Comparison of ENCODE assay signal across 12 mouse cellular contexts in genomic region chr17:11988110-11988837, GRCm38 (mm10).
A peak's percentile ranks its signal among the peaks of the same experiment; 100 is the strongest.
DNase-seq lines count a peak whose midpoint lies in the region; ATAC-seq and TF ChIP-seq lines count a peak whose summit lies in the region.
"Had no signal": no experiment of that assay in that cellular context is flagged by ENCODE, and none has a peak within 500 bp of the region (broad histone marks: within the 10 kb centered on the region; RNA-seq: fewer than 3 reads in every experiment).

No protein-coding gene starts in this region.

- no peak overlapping the region for H3K9ac ChIP-seq in embryonic facial prominence, embryonic 14.5 days (ENCODE audit: low read depth, low read length)
- H3K9ac ChIP-seq in intestine, embryonic 14.5 days (ENCODE audit: low read length): no peak overlapping the region

- WGBS in embryonic facial prominence, embryonic 14.5 days: 71% methylated on average over 14 of the region's 14 CpGs
- 61% methylated on average over 14 of the region's 14 CpGs for WGBS in intestine, embryonic 14.5 days
- WGBS in kidney, adult 2 months: 75% methylated on average over 14 of the region's 14 CpGs

- no peaks in the 10 kb centered on the region for H3K36me3 ChIP-seq in embryonic facial prominence, embryonic 14.5 days (ENCODE audit: control insufficient read depth, insufficient read depth, low read length)
- no peaks in the 10 kb centered on the region for H3K36me3 ChIP-seq in intestine, embryonic 14.5 days (ENCODE audit: control insufficient read depth, insufficient read depth, low read length)
- no peaks in the 10 kb centered on the region for H3K36me3 ChIP-seq in kidney, adult 2 months (ENCODE audit: control insufficient read depth, insufficient read depth, low read length)

- no peak overlapping the region for H3K4me2 ChIP-seq in embryonic facial prominence, embryonic 14.5 days (ENCODE audit: low read depth, low read length)
- no peak overlapping the region for H3K4me2 ChIP-seq in intestine, embryonic 14.5 days (ENCODE audit: low read length)

- H3K27ac ChIP-seq in embryonic facial prominence, embryonic 14.5 days (replicated peaks; ENCODE audit: low read depth, low read length): no peak overlapping the region
- H3K27ac ChIP-seq in intestine, embryonic 14.5 days (ENCODE audit: low read depth): no peak overlapping the region
- H3K27ac ChIP-seq in kidney, adult 2 months (ENCODE audit: insufficient read depth, low read depth, low read length): no peak overlapping the region

- DNase-seq in heart, adult 11 months: peak; percentile 91
- no peak for DNase-seq in heart, adult 8-10 months (ENCODE audit: low spot score)
- peak; percentile 30 for DNase-seq in MEL-GATA-1-ER (ENCODE audit: extremely low read depth, low read depth)
- peak; percentile 32 for DNase-seq in embryonic facial prominence, embryonic 14.5 days (ENCODE audit: low spot score)
- DNase-seq in intestine, embryonic 14.5 days (ENCODE audit: low spot score): no peak
- DNase-seq in thymus, adult 18-20 months: no peak
- DNase-seq in kidney, adult 2 months: no peak
- no peak for DNase-seq in layer of hippocampus, postnatal 14 days (ENCODE audit: low spot score in 2 of 2)
- DNase-seq: cerebellum, adult 18-20 months; kidney, postnatal 36 days; lung, postnatal 10 days; right cerebral cortex, postnatal 14 days had no signal

- H3K4me1 ChIP-seq in embryonic facial prominence, embryonic 14.5 days (ENCODE audit: control insufficient read depth, insufficient read depth, low read length): peaks cover 8% of the 10 kb centered on the region; the same call in 1 of the 2 replicates
- H3K4me1 ChIP-seq in intestine, embryonic 14.5 days (replicated peaks; ENCODE audit: control insufficient read depth, insufficient read depth, low read length): no peaks in the 10 kb centered on the region
- no peaks in the 10 kb centered on the region for H3K4me1 ChIP-seq in kidney, adult 2 months (ENCODE audit: control insufficient read depth, insufficient read depth, low read length)

- TF ChIP-seq CTCF in kidney, adult 2 months (conservative IDR thresholded peaks at IDR 0.05; ENCODE audit: insufficient read depth, insufficient read length, low read depth, low read length): no peak

- no peaks in the 10 kb centered on the region for H3K27me3 ChIP-seq in embryonic facial prominence, embryonic 14.5 days (replicated peaks; ENCODE audit: control insufficient read depth, insufficient read depth, low read length)
- H3K27me3 ChIP-seq in intestine, embryonic 14.5 days (replicated peaks; ENCODE audit: control insufficient read depth, insufficient read depth, low read length): no peaks in the 10 kb centered on the region
- H3K27me3 ChIP-seq in kidney, adult 2 months (replicated peaks; ENCODE audit: control insufficient read depth, insufficient read depth, low read length): no peaks in the 10 kb centered on the region

- H3K9me3 ChIP-seq in embryonic facial prominence, embryonic 14.5 days (ENCODE audit: control insufficient read depth, low read length): no peaks in the 10 kb centered on the region
- H3K9me3 ChIP-seq in intestine, embryonic 14.5 days (ENCODE audit: control insufficient read depth, low read length): no peaks in the 10 kb centered on the region

- no peak for TF ChIP-seq POLR2A in kidney, adult 2 months (IDR thresholded peaks at IDR 0.05; ENCODE audit: low read depth, low read length)

- no peak for ATAC-seq in embryonic facial prominence, embryonic 14.5 days (ENCODE audit: low read depth)
- ATAC-seq in intestine, embryonic 14.5 days (replicated peaks; ENCODE audit: low FRiP score, low TSS enrichment, low read depth): peak; percentile 55; the same call in 1 of the 2 replicates

- no peak overlapping the region for H3K4me3 ChIP-seq in embryonic facial prominence, embryonic 14.5 days (ENCODE audit: low read depth, low read length)
- no peak overlapping the region for H3K4me3 ChIP-seq in intestine, embryonic 14.5 days (ENCODE audit: low read depth, low read length)
- H3K4me3 ChIP-seq in kidney, adult 2 months (ENCODE audit: insufficient read depth, low read depth, low read length): no peak overlapping the region

Comparison
In these comparisons a context has a peak if more than half of its experiments do, and no peak if none do; other contexts are left out.
1. DNase-seq: peak in heart, adult 11 months (single experiment), MEL-GATA-1-ER (single experiment) and embryonic facial prominence, embryonic 14.5 days (single experiment); none in heart, adult 8-10 months (single experiment), intestine, embryonic 14.5 days (single experiment), thymus, adult 18-20 months (0 of 2), kidney, adult 2 months (single experiment) and layer of hippocampus, postnatal 14 days (0 of 2).